Mouse (Mus musculus) cerebellum, postnatal 25 days (tissue): ENCODE measurements around the gene Rgsl1.
"Not testable (repeated sequence)": the region's sequence is repeated elsewhere in the genome, so short reads cannot be mapped to it uniquely, and the experiment has no call there.

ENCODE experiments used
- DNase-seq, 2 experiments: peaks; one replicate each; pipeline ENCODE4 v3.0.0; 2021; ENCODE audit warnings: mixed read lengths in 2 of 2

Gene Rgsl1

DNA sequence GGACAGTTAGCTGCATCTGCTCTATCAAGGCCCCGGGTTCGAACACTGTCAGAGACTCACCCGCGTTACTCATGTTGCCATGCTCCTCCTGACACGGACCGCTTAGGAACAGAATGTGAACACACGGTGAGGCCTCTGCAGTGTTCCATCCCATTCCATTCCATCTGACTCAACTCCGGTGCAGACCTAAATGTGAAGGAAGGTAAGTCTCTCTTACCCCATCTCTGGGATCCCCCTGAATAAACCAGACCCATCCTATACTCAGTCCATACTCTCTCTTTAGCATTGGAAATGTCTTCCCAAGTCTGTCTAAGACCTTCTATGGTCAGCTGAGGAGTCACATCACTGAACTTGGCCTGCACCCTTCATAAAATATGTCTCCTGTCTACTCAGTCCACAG lies at the start of gene Rgsl1:
Gene Rgsl1 (minus strand): TSS at position 101 of the 400 bp plus-strand sequence.
- DNase-seq: no peak

DNA sequence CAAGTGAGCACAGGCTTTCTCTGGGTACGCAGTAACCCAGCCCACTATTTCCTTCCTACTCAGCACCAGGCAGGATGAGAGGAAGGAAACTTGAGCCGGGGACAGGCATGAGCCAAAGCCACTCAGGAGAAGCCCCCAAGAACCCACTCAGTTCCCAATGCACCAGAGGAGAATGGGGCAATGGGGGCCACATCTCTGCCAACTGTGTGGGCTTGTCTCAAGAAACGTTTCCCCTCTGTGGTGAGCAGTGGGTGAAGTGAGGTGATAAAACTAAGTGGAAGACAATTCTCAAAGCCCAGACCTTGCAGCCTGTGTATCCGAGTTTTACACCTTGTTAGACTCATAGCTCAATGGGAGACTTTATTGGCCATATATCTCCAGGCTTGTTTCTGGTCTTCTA lies 47.5 kb upstream of the Rgsl1 start, which contains the start of gene Teddm1a:
Gene Teddm1a (plus strand): TSS at position 301 of the 400 bp plus-strand sequence.
- DNase-seq: no peak

DNA sequence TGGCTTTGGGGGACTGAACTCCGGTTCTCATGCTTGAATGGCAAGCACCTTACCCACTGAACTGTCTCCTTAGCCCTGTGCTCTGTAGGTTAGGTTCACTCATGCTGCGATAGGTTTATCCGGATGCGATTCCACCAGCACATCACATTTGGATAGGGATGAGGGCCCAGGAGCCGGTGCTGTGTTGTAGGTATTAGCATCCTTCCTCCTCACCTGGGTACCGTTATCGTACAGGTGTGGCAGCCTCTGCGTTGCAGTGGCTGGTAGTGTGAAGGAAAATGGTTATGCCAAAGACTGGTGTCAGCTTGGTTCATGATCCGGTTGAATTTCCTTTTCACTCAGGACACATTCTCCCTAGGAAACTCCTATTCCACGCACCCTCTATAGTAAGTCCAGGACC lies 46.2 kb upstream of the Rgsl1 start:
- no peak for DNase-seq

DNA sequence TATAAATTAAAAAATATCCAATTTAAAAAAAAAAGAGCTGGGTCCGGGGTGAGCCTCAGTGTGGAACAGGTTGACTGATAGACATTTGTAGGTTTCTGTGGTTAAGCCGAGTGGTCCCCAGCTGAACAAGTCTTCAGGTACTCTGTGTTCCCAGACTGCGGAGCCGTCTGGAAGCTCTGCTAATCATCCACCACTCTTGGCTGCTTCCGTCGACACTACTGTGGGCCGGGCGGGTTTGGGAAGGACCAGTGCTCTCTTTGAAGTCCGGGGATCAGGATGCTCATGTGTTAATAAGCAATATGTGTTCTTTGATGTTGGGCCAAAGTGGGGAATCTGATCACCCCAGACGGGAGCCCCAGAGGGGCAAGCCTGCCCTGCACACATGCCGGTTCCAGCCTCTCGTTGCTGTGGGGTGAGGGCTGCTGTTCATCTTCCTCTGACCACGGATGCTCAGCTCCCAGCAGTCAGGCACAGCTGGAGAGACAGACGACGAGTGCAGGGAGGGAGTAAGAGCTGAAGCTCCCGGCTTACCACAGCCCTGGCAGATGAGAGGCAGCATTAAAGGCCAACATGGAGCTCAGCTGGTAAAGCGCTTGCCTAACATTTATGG lies 42.2 kb upstream of the Rgsl1 start:
- no peak for DNase-seq

DNA sequence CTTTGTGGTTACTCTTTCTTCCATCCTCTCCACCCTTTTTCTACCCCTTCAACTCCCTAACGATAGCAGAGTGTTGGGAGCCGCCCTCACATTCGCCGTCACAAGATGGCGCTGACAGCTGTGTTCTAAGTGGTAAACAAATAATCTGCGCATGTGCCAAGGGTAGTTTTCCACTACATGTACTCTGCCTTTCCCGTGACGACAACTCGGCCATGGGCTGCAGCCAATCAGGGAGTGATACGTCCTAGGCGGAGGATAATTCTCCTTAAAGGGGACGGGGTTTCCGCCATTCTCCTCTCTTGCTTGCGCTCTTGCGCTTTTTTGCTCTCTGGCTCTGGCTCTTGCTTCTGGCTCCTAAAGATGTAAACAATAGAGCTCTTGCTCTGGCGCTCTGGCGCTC lies 36.4 kb upstream of the Rgsl1 start:
- DNase-seq: not testable (repeated sequence)

DNA sequence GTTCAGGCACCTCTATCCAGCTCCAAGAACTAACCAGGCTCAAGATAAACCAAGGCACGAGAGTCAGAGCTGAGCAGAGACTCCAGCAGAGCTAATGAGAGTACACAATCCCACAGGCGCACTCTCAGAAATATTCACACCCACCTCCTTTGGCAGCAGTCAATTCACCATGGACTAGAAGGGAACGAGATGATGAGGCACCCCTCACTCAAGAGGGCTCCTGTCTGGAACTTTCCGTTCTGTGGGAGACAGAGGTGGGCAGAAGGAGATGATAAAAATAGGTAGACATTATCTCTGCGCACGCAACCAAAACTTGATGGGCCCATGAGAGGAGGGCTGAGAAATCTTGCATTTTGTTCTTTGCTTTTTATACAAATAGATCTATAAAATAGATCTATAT lies 30.1 kb upstream of the Rgsl1 start, which contains the start of gene Teddm1b:
Gene Teddm1b (plus strand): TSS at position 301 of the 400 bp plus-strand sequence.
- DNase-seq: no peak

DNA sequence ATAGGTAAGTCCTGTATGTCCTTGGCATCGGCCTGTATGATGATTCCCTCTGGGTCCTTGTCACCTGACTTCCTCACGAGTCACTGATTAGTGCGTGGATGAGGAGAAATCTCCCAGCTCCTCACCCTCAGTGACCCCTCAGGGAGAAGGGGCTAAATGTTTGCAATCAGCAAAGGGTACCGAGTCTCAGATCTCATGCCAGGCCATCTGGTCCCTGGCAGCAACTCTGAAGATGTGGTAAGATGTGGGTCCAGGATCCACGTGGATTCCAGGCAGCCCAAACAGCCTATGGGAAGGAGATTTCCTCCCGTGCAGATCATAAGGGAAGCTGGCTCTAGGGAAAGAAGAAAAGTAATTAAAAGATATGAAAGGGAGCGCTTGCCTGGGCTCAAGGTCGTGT lies 12.0 kb upstream of the Rgsl1 start:
- no peak for DNase-seq

DNA sequence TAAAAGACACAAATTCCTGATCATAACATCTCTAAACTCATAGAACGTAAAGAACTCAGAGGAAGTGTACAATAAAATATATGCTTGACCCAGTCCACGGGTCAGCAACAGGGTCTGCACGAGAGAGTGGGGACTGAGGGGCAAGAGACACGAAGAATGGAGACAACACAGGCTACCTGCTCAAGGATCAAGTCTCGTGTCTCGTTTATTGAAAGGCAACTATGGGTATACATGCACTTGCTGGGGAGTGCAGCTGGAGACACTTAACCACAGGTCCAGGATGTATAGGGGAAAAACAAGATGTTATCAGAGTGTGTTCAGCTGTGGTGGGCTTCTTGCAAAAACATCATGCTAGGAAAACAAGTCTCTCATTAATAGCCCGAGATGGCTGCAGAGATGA lies 8.8 kb upstream of the Rgsl1 start:
- not testable (repeated sequence) for DNase-seq

DNA sequence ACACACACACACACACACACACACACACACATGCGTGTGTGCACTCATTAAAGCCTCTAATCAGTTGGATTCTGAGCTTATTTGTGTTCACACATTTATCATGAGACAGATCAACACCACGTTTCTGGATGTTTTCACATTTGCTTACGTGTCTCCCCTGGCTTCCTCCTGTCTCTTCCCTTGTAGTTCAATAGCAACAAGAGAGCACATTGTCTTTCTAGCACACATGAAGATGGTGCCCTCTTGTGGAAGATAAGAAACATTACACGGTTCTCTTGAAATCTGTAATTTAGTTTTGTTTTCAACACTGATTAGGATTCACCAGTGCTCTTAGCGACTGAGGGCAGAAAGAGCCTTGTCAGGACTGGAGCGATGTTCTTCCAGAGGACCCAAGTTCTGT lies 2.9 kb upstream of the Rgsl1 start:
- DNase-seq: no peak

DNA sequence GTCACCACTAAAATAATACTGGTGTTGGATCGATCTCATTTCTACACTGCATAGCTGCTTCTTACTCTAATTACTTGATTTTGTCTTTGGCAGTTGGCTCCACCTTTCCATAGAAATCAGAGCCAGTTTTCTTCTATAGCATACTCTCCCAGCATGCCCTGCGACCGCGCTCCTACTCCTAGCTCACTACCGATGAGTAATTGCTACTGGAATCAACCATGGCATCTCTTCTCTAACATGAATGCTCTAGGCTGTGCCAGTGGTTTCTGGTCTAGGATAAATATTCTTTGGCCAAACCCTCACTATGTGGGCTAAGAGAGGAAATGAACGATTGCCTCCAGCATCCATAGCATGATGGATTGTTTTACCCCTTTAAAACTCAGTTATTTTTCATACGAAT lies 2.5 kb upstream of the Rgsl1 start:
- no peak for DNase-seq

DNA sequence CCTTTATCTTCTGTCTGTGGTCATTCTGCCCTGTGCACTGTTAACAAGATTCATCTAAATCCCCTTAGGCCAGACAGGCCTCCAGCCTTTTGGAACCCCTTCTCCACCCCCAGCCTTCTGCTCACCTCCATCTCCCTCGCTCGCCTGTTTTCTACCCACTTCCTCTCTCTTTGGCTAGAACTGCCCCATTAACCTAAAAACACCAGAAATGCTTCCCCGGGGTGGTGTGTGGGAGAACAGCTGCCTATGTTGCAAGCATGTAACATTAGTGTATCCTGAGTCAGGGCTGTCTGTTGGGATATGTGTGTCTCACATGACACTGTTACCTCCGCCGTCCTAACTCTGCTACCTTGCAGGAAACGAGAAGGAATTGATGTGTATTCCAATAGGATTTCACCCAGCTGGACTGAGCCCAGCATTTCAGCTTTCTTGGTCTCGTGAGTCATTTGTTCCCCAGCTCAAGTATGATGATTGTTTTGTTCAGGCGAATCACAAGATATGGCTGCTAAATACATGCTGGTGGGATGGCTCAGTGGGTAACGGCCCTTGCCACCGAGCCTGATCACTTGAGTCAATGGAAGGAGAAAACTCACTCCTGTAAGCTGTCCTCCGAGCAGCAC lies 1.7 kb downstream of the Rgsl1 start:
- no peak for DNase-seq

DNA sequence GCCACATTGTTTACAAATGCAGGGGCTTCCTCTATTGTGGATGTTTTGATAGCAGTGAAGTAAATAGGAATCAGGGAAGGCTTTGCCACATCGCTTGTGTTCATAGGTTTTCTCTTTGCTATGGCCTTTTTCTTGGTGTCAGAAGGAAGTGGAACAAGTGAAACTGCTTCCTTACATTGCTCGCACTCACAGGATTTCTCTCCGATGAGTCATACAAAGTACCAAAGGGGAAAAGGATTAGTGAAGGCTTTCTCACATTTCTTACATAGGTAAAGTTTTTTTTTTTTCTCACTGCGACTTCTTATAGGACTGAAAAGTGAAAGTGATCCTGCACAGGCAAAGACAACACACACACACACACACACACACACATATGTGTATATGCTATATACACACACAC lies 7.9 kb downstream of the Rgsl1 start:
- DNase-seq: no peak

DNA sequence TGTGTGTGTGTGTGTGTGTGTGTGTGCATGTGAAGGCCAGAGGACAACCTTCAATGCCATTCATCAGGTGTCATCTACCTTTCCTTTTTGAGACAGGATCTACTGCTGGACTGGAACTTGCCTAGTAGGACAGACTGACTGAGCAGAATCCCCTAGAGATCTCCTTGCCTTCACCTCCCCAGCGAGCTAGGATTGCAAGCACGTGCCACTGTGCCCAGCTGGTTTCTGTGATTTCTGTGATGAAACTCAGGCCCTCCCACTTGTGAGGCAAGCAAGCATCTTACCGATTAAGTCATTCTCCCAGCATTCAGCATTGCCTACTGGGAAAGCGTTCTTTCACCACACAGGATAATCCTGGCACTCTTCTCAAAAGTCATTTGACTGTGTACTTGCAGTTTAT lies 13.2 kb downstream of the Rgsl1 start:
- no peak for DNase-seq

DNA sequence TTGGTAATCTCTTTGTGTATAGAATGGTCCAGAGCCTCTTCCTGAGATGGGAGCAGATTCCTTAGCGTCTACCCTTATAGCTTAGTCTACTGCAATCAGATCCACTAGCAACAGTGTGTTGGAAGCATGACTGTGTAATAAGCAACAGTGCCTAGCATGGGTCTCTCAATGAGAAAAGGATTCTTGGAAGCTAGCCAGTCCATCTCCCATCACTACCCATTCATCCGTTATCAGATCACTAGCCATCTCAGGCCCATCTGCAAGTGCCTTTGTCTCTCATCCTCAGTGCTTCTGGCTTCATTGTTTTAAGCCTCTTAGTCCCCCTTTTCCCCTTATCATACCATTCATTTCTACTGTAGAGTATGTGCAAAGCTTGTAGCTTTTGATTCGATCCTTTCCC lies 23.7 kb downstream of the Rgsl1 start:
- no peak for DNase-seq

DNA sequence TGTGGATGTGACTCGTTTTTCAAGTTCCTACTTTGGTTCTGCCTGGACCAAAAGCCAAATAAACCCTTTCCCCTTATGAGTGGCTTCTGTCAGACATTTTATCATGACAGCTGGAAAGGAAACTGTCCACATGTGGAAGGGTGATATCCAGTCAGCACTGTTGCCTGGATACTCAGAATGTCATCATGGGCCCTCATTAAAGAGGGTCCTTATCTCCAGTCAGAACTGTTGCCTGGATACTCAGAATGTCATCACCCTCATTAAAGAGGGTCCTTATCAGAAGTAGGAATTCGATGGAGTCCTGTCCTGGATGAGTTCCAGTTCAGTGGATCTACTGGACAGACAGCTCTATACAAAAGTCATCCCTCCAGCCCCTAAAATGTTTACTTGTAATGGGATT lies 29.7 kb downstream of the Rgsl1 start:
- DNase-seq: no peak

DNA sequence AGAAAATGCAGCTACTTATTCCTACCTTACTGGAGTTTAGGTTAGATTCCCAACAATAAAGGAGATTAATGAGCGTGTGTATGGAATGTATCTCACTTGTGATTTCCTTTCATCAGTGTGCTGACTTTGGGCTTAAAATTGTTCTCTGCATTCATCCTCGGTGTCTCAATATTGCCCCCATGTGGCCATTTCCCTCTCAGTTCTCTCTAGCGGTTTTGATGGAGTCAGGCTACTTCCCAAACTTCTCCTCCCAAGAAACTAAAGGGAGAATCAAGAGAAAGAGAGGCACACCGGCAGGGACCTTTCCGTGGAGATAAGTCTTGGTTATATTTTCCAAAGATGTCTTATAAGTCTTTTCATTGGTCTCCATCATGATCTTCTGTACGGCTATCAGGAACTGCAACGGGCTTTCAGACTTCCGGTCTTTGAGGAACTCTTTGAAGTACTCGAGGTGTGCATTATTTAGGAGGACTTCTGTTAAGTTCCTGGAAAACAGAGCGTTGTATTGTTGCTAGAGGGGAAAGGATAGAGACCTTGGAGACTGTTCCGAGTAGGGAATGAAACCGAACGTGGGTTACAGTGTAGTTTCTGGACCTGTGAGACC lies 36.5 kb downstream of the Rgsl1 start:
- DNase-seq: peak; percentile 22 to 62

DNA sequence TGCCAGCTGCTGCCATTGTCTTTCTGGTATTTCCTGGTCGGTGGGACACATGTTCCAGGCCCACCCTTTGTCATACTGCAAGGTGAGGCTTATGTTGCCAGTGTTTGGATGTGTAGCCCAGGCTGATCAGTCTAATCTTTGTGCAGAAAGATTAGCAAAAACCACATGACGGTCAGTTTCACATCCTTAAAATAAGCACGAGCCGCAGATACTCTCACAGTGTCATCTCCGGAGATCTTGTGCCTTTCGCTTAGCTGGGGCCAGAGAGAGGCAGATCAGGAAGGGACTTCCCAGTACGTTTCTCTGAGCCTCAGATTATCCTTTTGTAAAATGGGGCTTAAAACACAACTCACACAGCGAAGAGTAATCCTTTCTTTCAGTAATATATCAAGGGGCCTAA lies 40.4 kb downstream of the Rgsl1 start:
- DNase-seq: no peak

DNA sequence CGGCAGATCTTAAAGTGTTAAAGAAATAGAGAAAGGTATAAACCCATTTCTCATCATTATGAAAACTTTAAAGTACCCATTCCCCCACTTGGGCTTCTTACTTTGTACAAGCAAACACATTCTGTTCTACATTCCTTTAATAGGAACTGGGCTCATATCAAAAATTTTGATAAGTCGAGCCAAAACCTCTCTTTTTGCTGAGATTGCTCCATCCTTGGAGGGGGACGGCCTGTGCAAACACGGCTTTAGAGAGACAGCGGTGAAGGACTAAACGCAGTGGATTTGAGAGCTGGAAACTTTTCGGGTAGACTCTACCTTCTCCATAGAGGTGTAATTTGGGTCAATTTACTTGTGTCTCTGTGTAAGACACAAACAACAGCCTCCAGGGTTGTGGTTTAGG lies 41.3 kb downstream of the Rgsl1 start:
- no peak for DNase-seq

DNA sequence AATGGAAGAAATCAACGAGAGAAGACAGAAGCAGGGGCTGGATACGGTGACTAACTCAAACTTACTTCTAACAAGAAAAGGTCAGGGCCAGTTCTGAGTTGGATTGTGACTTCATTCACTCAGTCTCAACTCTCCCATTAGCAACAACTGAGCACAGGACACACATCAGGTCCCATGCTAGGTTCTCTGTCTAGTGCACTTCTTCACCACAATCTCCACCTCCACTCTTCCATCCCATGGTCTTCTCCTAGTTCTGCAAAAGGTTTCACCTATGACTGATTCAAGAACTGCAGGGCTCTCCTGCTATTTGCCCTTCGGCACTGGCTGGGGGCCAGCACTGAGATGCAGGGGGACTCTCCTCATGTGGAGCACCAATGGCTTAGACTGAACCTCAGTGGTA lies 49.7 kb downstream of the Rgsl1 start:
- no peak for DNase-seq

DNA sequence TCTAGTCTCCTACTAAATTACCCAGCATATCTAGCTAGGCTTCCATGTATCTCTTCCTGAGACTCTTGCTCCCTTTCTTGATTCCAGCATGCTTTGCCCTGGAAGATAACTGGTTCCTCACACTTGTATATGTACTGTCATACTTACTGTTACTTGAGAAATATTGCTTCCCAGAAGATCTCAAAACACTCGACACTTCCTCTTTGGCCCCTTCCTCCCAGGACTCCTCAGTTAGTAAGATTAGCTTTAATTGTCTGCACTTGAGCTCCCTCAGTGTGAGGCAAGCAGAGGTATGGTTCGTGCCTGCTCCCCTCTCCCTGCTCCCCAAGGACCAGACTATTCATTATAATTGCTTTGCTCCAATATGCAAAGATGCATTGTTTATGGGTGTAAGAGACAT lies 53.2 kb downstream of the Rgsl1 start:
- DNase-seq: no peak

DNA sequence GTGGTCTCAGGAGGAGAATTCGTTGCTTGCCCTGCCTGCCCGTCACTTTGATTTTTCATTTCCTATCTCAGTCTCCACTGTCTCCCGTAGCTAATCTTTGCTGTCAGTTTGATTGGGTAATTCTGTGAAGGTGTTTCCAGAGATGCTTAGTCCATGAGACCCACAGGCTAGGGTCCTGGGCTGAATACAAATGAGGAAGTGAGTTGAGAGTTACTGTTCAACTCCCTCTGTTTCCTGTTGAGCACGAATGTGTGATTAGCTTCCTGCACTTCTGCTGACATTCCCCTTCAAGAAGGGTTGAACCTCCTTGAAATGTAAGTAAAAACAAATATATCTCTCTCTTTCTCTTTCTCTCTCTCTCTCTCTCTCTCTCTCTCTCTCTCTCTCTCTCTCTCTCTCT lies 58.3 kb downstream of the Rgsl1 start:
- no peak for DNase-seq

DNA sequence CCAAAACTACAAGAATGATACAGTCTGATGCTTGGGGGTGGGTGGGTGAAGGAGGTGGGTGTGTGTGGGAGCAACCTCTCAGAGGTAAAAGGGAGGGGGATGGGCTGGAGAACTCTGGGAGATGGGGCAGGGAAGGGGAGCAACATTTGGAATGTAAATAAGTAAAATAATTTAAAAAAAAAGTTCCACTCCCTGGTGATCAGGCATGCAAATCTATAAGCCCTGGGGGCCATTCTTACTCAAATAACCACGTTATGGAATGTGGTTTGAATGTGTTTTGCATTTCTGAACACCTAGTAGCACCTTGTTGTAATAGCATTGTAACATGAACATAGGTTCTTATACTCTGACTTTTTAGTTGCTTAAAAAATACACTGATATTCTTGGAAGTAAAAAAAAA lies 60.6 kb downstream of the Rgsl1 start:
- DNase-seq: no peak

DNA sequence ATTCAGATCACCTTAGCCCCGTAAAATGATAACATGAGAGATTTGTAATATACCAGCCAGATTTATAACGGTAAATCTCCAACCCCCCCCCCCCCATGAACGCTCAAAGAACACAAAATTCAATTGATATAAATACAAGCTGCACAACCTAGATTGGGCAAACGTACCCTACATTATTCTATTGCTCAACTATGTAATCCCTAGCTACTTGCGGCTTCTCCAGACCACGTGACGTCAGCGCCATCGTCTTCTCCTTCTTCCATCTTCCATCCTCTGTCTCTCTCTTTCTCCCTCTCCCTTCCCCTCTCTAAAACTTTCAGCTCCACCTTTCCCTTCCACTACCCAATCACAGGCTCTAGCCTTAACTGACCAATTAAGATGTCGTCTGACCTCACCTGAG lies 65.7 kb downstream of the Rgsl1 start:
- no peak for DNase-seq

DNA sequence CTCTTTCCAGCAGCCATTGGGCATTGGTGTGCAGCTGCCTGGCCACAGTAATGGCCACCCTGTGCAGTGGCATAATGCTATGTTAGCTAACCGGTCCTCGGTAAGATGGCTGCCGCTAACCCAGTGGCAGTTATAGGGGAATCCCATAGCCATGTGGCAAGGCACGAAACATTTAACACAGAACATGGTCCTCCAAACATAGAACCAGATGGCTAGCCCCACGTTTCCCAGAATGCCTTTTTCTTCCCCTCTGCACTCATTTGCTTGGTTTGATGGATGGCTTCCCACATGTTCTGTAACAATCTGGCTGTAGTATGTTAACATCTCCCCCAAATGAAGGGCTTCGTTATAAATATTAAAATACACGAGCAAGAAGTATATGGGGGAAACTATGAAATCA lies 67.7 kb downstream of the Rgsl1 start:
- no peak for DNase-seq

DNA sequence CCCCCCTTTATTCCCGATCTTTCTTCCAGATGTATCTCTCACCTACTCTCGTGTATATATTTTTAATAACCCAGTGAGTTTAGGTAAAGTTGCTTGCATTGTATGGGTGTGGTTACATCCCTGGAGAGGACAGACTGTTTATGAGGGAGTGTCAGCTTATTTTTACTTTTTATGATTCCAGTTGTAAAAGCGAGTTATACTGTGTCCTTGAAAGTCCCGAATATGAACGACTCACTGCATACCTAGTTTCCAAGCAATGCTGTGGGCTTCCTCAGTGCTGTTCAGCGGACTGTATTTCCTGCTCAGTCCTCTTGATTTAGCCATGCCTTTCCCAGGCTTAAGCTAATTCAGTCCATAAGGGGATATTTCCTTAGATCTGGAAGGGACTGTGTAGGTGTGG lies 68.8 kb downstream of the Rgsl1 start:
- DNase-seq: no peak
